Mouse (Mus musculus) gonadal fat pad, adult 2 months (tissue): ENCODE measurements around the gene Cyb561. TPM values are rescaled to one million over a fixed set of nuclear protein-coding genes. Genes with fewer than 3 reads are reported as not detected.

Experiments
- DNase-seq: peaks from one replicate; pipeline ENCODE4 v3.0.0-alpha.2; 2012; ENCODE audit warnings: low read depth
- polyA plus RNA-seq: library from polyadenylated mRNA; depleted of rRNA; stranded (reverse); fragments of >200 nt; gene quantifications from 2 replicates; pipeline ENCODE4 v1.2.3, GENCODE M21; 2012; rRNA removed

Gene Cyb561
- polyA plus RNA-seq, 1 experiment: 579 TPM

- no peak for DNase-seq
Observed at GRCm38 (mm10) chr11:105921275-105921674, 31.9 kb downstream of the Cyb561 start.

DNA sequence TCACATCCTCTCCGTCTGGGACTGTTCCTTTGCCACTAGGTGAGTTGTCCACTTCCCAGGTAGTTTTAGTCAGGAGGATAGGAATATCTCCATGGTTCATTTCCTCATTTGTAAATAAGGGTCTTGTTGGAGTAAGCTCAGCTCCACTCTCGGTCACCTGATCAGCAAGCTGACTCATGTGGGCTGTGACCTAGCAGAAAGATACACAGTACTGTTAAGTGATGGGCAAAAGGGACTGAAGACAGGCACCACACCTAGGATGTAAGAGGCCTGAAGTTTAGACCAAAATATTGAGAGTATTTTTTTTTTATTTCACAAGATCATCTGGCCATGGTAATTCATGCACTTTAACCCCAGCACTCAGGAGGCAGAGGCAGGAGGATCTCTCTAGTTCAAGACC lies 32.3 kb downstream of the Cyb561 start:
- DNase-seq: no peak

DNA sequence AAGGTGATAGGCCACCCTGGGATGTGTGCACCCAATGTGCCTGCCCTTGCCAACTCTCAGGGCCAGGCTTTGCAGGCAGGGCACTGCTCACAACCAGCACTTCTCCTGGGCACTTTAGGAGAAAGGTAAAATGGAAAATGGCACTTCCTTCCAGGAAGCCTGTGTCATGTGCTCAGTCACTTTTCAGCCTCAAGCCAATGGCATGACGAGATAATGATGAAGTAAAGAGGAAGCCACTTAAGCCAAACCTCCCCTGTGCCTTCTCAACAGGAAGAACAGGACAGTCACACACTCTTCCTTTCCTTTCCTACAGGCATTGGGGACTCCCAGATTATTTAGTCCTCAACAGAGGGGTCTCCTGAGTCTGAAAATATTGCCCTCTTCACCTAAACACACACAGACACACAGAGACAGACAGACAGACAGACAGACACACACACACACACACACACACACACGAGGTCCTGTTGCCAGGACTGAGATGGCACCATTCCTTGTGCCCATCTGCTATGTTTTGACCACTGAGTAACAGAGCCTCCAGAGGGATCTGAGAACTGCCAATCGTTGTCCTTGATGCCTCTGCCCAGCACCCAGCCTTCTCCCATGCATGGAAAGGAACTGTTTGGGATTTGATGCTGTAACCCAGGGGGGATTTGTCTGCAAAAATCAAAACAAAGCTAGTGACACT lies 32.9 kb downstream of the Cyb561 start:
- no peak for DNase-seq

GRCm38 (mm10) chr11:105913580-105913979 lies 39.6 kb downstream of the Cyb561 start:
- DNase-seq: no peak

DNA sequence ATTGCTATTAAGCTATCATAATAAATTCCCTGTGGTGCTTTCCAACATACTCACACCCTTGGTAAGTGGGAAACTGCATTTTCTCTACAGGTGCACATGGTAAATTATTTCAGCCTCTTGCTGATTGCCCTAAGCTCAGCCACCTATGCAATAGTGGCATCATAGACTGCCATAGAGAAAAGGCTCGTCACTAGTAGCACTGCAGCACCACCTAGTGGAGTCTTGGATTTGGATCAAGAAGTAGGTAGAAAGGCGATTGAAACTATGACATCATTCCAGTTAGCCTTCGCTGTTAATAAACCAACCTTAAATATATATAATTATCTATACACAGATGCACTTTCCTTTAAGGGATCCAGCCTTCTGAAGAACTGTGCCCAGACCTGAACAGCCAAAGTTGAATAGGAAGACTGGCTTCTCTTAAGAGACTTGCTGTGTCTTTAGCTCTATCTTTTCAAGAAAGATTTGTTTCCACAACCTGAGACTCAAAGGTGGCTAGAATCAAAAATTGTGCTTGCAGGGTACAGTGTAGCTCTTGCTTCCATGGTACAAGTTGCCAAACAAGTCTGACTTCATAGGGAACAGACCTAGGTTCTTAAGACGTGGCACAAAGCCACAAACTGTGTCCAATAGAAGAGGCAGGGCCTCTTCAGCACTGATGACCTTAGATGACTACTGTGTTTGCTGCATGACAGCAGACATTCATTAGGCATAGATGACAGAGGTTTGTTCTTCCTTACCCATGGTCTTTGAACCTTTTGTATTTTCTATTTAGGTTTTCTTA lies 41.4 kb downstream of the Cyb561 start:
- peak; percentile 34 for DNase-seq

DNA sequence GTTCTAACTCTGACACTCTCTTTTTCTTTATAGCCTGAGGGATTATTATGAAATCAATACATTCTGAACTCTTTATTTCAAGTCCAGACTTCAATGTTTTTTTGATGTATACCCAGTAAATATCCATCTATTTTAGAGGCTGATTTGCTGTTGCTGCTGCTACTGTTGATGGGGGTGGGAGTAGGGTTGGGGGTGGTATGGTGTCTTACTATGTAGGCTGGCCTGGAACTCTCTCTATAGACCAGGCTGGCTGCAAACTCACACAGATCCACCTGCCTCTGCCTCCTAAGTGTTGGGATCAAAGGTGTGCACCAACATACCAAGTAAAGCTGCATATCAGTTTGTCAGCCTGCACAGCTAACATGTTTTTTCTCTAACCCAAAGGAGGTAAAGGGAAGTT lies 42.0 kb downstream of the Cyb561 start:
- no peak for DNase-seq

GRCm38 (mm10) chr11:105909617-105910016 lies 43.5 kb downstream of the Cyb561 start:
- DNase-seq: peak; percentile 41

DNA sequence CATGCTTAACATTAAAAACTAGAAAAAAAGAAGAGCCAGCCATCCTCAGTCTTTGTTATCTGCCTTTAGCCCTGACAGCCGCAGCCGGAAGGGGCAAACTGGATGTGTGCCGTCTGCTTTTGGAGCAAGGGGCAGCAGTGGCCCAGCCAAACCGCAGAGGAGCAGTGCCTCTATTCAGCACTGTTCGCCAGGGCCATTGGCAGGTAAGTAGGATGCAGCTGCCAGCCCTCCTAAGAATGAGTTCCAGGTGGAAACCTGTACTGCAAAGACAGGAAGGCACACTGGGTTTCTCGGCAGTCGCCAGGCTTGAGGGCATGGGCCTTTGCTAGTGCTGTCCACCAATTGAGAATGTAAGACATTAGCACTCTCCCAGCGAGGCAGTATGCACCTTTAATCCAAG lies 44.2 kb downstream of the Cyb561 start:
- DNase-seq: peak; percentile 37

DNA sequence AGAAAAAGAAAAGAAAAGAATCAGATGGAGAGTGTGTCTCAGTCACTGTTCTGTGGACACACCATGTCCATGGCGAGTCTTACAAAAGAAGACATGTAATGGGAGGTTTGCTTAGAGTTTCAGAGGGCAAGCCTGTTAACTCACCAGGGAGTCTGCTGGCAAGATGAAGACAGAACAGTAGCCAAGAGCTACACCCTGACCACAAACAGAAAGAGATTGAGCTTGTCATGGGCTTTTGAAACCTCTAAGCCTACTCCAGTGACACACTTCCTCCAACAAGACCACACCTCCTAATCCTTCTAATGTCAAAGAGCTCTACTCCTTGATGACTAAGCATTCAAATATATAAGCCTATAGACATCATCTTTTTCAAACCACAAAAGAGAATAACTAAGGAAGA lies 45.8 kb downstream of the Cyb561 start:
- peak; percentile 79 for DNase-seq

GRCm38 (mm10) chr11:105905529-105906213 lies 47.5 kb downstream of the Cyb561 start:
- DNase-seq: peak; percentile 50

- DNase-seq: no peak
Observed at GRCm38 (mm10) chr11:105902956-105903355, 50.2 kb downstream of the Cyb561 start.

DNA sequence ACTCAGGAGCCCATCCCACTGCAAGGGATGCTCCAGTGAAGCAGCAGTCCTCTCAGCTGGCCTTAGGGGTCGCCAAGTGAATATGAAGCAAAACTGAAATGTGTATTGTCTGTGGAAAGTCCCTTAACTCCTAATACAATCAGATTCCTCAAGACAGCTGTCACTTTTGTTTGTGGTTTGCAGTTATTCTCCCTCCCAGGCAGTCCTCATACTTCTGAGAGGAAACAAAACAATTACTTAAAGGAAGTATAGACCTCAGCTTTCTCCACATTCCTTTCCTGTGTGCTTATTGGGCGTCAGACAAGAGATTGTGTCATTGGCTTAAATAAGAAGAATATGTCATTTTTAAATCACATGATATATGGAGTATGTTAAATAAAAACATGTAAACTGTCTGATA lies 51.6 kb downstream of the Cyb561 start:
- no peak for DNase-seq

DNA sequence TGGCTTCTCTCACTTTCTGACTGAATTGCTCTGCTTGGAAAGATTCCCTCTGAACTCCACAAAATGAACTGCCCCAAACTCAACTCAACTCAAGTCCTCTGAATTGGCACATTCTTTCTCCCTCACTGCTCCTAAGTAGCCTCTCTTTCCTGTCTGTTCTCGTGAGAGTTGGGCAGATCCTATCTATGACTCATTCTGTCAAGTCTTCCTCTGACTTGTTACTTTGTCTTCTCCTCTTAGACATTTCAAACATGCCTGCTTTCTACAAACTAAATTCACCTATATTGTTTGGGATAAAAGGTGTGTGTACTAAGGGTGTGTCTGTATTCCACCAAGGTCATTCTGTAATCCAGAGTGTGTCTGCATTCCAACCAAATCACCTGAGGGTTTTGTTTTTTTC lies 54.0 kb downstream of the Cyb561 start:
- no peak for DNase-seq

DNA sequence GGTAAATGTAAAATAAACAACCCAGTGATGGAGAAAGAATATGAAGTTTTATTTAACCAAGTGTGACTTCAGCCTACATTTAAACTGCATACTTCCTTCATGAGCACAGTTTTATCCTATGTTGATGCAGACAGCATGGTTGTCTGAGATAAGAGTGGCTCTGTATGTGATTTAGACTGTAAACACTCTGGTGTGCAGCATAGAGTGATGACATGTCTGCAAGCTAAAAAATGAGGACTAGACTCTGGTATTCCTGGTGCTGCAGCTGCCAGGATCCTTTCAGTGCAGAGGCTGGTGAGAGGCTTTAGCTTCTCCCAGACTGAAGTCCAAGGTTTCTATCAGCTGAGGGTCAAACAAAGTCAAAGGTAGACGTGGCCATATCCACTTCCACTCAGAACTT lies 65.9 kb downstream of the Cyb561 start:
- DNase-seq: no peak

DNA sequence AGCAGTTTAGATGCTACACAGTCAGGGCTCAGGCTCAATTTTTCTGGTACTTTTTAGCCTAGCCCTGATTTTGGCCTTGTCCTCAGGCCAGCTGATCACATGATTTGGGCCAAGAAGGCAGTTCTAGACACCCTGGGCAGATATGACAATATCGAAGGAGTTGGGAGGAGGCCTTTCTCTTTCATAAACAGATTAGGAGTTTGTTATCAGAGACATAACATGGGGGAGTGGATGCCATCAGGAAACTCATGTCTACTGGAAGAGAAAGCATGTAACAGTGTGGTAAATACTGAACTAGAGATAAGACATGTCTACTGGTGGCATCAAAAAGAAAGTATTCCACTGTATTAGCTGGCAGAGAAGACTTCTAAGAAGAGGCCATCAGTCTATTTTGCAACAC lies 67.6 kb downstream of the Cyb561 start:
- no peak for DNase-seq

Other genes starting within 250 kb of the Cyb561 start
- 267 and 456 TPM in 2 replicates for gene Ace, start 14.6 kb upstream of the Cyb561 start, polyA plus RNA-seq
- 0.19 and 0.23 TPM in 2 replicates for gene Ace3, start 41.3 kb upstream of the Cyb561 start, polyA plus RNA-seq
- gene Kcnh6, start 54.8 kb upstream of the Cyb561 start, polyA plus RNA-seq: 0.05 and 0.11 TPM in 2 replicates
- 39.8 and 48.9 TPM in 2 replicates for gene Dcaf7, start 83.5 kb upstream of the Cyb561 start, polyA plus RNA-seq
- gene Taco1, start 112.7 kb upstream of the Cyb561 start, polyA plus RNA-seq: 11.1 and 11.5 TPM in 2 replicates
- gene Map3k3, start 131.3 kb upstream of the Cyb561 start, polyA plus RNA-seq: 40.4 and 48.1 TPM in 2 replicates
- gene Gm10840, start 207.5 kb upstream of the Cyb561 start, polyA plus RNA-seq: 2.0 TPM in 1 of 2 replicates, not detected in the other
- 32.5 and 36.3 TPM in 2 replicates for gene Limd2, start 207.5 kb upstream of the Cyb561 start, polyA plus RNA-seq
- gene Strada, start 248.8 kb upstream of the Cyb561 start, polyA plus RNA-seq: 35.8 and 38.6 TPM in 2 replicates